Mouse (Mus musculus): Measurements from ENCODE around the gene Cdh15. TPM values are rescaled to one million over a fixed set of nuclear protein-coding genes. Genes with fewer than 3 reads are reported as not detected.

Cdh15 gene
- polyA plus RNA-seq, 1 experiment from 2014 or later: 1.8 TPM

- WGBS: 91% methylated on average over 4 of the region's 4 CpGs
- peaks cover 12% of the 10 kb centered on the region for H3K4me1 ChIP-seq (ENCODE audit: insufficient read depth, low read length)
- no peak for ATAC-seq (ENCODE audit: low FRiP score, low TSS enrichment)
- no peaks in the 10 kb centered on the region for H3K9me3 ChIP-seq (ENCODE audit: low read length)
- H3K4me2 ChIP-seq (replicated peaks; ENCODE audit: low read depth, low read length): no peak overlapping the region
- H3K4me3 ChIP-seq (ENCODE audit: low read length): no peak overlapping the region
- no peaks in the 10 kb centered on the region for H3K27me3 ChIP-seq (ENCODE audit: insufficient read depth, low read length)
- H3K36me3 ChIP-seq (ENCODE audit: insufficient read depth, low read length): peaks cover 19% of the 10 kb centered on the region
- no peak overlapping the region for H3K27ac ChIP-seq (ENCODE audit: low read length)
- H3K9ac ChIP-seq (replicated peaks; ENCODE audit: low read length): no peak overlapping the region
Measured at GRCm38 (mm10) chr8:122912871-122913270, 65.1 kb downstream of the Cdh15 start.

GRCm38 (mm10) chr8:122916766-122917165 lies 69.0 kb downstream of the Cdh15 start:
- Histone ChIP-seq H3K4me3 (ENCODE audit: low read length) (no peak overlapping the region), H3K36me3 (ENCODE audit: insufficient read depth, low read length) (peaks cover 14% of the 10 kb centered on the region), H3K9ac (replicated peaks; ENCODE audit: low read length) (no peak overlapping the region), H3K4me1 (ENCODE audit: insufficient read depth, low read length) (peaks cover 29% of the 10 kb centered on the region), H3K27ac (ENCODE audit: low read length) (no peak overlapping the region), H3K9me3 (ENCODE audit: low read length) (no peaks in the 10 kb centered on the region), H3K27me3 (ENCODE audit: insufficient read depth, low read length) (no peaks in the 10 kb centered on the region), H3K4me2 (replicated peaks; ENCODE audit: low read depth, low read length) (no peak overlapping the region)
- no peak for ATAC-seq (ENCODE audit: low FRiP score, low TSS enrichment)
- WGBS: 42% methylated on average over 3 of the region's 3 CpGs

Other genes with a start within 250 kb of the Cdh15 start
- gene Galns, start 236.5 kb upstream of the Cdh15 start, polyA plus RNA-seq (2015; fragmentation: Nextera tagmentation; extraction: Ambion mirVana): 17.4 and 18.2 TPM in 2 replicates
- 56.7 and 60.1 TPM in 2 replicates for gene Trappc2l, start 236.3 kb upstream of the Cdh15 start, polyA plus RNA-seq (2015; fragmentation: Nextera tagmentation; extraction: Ambion mirVana)
- gene Pabpn1l, start 225.2 kb upstream of the Cdh15 start, polyA plus RNA-seq (2015; fragmentation: Nextera tagmentation; extraction: Ambion mirVana): 0.15 and 0.19 TPM in 2 replicates
- 3.5 and 4.5 TPM in 2 replicates for gene Cbfa2t3, start 148.9 kb upstream of the Cdh15 start, polyA plus RNA-seq (2015; fragmentation: Nextera tagmentation; extraction: Ambion mirVana)
- gene Acsf3, start 72.5 kb upstream of the Cdh15 start, polyA plus RNA-seq (2015; fragmentation: Nextera tagmentation; extraction: Ambion mirVana): 22.7 and 22.9 TPM in 2 replicates
- gene Ankrd11, start 194.3 kb downstream of the Cdh15 start, polyA plus RNA-seq (2015; fragmentation: Nextera tagmentation; extraction: Ambion mirVana): 25.6 and 30.4 TPM in 2 replicates
- 56.6 and 59.1 TPM in 2 replicates for gene Spg7, start 215.0 kb downstream of the Cdh15 start, polyA plus RNA-seq (2015; fragmentation: Nextera tagmentation; extraction: Ambion mirVana)

Data from kidney, embryonic 16.5 days (tissue).